Mouse (Mus musculus): ENCODE results near the gene AW209491. TPM values are rescaled to one million over a fixed set of nuclear protein-coding genes. Genes with fewer than 3 reads are reported as not detected.

Gene AW209491
- 44.5 and 44.7 TPM in 2 replicates for polyA plus RNA-seq (2015; fragmentation: Nextera tagmentation; extraction: Ambion mirVana)

DNA sequence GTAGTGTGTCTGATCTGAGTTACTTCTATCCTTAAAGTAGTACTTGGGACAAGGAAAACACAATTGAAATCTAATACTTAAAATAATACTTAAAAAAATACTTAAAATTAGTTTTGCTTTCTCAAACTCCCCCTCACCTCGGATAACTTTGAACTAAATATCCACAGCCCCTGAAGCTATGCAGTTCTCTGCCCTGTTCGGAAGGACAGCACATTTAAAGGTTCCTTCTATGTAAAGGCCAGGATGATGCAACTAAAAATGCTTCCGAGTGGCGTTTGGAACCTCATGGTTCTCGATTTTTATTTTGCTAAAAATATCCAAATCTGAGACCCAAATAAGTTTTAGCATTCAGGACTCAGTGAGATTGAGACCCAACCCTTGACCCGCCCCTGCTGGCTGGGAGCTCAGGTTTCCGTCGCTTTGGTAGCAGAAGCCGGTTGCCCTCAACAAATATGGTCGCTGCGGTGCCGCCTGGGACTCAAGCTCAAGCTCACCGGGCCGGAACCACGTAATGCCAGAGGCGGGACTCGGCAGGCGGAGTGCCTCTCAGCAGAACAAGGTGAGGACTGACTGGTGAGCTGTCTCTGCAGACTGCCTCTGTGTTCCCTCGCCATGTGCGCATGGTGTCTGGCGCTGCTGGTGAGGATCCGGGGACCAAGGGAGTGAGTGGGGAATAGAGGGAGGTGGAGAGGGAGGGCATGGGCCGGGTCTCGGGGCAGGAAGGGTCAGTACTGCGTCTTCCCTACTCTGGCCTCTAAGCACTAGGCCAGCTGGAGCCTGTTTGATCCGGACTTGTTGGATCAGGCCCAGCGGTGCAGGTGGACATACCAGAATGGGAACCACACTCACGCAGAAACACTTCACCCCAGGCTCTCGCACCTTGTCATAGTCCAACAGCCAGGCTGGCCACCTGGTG lies at the start of gene AW209491:
Gene AW209491, plus strand, starts transcription at position 429 of the 916 bp plus-strand sequence.
- H3K9me3 ChIP-seq = no peaks in the 10 kb centered on the region

DNA sequence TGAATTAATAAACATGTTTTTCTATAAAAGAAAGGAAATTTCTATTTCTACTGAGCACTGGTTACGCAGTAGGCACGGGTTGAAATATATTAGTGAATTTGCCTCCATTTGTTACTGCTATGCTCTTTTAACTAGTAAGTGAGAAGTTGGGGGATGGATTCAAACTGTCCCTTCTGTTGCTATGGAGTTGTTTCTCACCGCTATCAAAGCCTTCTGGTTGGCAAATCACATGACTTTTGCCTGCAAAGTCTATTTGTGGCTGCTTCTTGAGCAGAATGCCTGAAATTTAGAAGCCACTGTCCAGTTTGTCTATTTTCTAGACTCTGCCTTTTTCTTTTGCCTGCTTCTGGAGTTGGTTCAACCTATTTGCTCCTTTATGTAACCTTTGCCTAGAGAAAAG lies 49.6 kb upstream of the AW209491 start:
- no peak overlapping the region for H3K4me2 ChIP-seq (replicated peaks)
- H3K9me3 ChIP-seq = no peaks in the 10 kb centered on the region
- H3K4me3 ChIP-seq (replicated peaks) = no peak overlapping the region
- no peaks in the 10 kb centered on the region for H3K27me3 ChIP-seq
- H3K36me3 ChIP-seq = no peaks in the 10 kb centered on the region
- no peaks in the 10 kb centered on the region for H3K4me1 ChIP-seq (replicated peaks)
- WGBS = 81% methylated on average over 3 of the region's 3 CpGs
- ATAC-seq = no peak
- H3K27ac ChIP-seq = no peak overlapping the region
- H3K9ac ChIP-seq (replicated peaks) = no peak overlapping the region

More for the DNA sequence above, at the start of gene AW209491:
- WGBS = 2% methylated on average over 29 of the region's 29 CpGs
- peak; percentile 98 for ATAC-seq
- Histone ChIP-seq H3K27me3 (no peaks in the 10 kb centered on the region), H3K9ac (replicated peaks) (peak within 1 kb of the TSS; percentile 79), H3K4me2 (replicated peaks) (peak within 1 kb of the TSS; percentile 70), H3K4me1 (replicated peaks) (peaks cover 21% of the 10 kb centered on the region), H3K36me3 (peaks cover 25% of the 10 kb centered on the region), H3K27ac (0 out of 2 replicates have a peak within 1 kb of the TSS, but pooled peaks have one; percentile 63), H3K4me3 (replicated peaks) (peak within 1 kb of the TSS; percentile 62)

DNA sequence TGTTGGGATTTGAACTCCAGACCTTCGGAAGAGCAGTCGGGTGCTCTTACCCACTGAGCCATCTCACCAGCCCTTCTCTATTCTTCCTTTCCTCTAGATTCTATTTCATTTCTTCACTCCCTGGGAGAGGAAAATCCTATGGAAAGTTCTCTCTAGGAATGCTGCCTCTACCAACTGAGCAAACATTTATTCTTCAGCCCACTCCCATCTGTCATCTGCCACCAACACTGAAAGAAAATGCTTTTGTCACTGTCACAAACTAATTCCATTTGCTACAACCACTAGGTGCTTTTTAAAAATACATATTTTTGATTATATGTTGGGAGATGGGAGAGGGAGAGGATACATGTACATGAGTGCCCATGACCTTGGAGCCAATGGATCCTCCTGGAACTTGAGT lies 27.2 kb upstream of the AW209491 start:
- Histone ChIP-seq H3K4me2 (replicated peaks) (no peak overlapping the region), H3K27me3 (no peaks in the 10 kb centered on the region), H3K27ac (no peak overlapping the region), H3K9me3 (no peaks in the 10 kb centered on the region), H3K4me1 (replicated peaks) (no peaks in the 10 kb centered on the region), H3K9ac (replicated peaks) (no peak overlapping the region), H3K4me3 (replicated peaks) (no peak overlapping the region), H3K36me3 (no peaks in the 10 kb centered on the region)
- no peak for ATAC-seq
- WGBS = 93% methylated on average over 2 of the region's 2 CpGs

DNA sequence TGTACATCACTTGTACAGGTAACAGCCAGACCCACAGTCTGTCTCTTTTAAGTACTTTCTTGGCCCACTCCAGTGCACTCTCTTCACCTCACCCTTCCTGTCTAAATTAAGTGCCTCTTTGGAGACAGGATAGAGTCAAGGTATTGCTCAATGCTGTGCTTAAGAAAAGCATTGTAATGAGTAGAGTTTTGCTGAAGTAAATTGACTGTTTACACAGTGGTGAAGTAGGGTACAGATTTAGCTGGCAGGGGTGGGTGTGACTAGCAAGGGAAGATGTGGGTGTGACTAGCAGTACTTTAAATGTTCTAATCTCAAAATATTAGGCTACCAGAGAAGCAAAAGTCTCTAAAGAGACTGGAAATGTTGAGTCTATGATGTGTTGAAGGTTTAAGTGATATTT lies 22.3 kb upstream of the AW209491 start:
- Histone ChIP-seq H3K4me1 (replicated peaks) (peaks cover 12% of the 10 kb centered on the region), H3K4me2 (replicated peaks) (no peak overlapping the region), H3K9ac (replicated peaks) (no peak overlapping the region), H3K36me3 (peaks cover 5% of the 10 kb centered on the region), H3K9me3 (no peaks in the 10 kb centered on the region), H3K27me3 (no peaks in the 10 kb centered on the region), H3K27ac (no peak overlapping the region), H3K4me3 (replicated peaks) (no peak overlapping the region)
- no peak for ATAC-seq

DNA sequence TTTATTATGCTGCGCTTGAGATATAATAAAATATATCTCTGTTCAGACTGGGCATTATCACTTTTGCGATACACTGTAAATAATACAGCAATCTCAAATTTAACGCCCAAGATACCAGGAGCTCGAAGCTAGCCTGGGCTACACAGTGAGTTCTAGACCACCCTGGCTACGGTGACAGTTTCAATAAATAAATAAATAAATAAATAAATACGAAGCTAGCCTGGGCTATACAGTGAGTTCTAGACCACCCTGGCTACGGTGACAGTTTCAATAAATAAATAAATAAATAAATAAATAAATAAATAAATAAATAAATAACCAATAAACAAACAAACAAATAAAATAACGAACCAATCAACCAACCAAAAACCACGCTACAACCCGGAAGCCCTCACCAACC lies 17.5 kb upstream of the AW209491 start:
- Histone ChIP-seq H3K4me3 (replicated peaks) (peak overlapping the region; percentile 89), H3K9ac (replicated peaks) (peak overlapping the region; percentile 77), H3K27me3 (no peaks in the 10 kb centered on the region), H3K9me3 (no peaks in the 10 kb centered on the region), H3K4me2 (replicated peaks) (peak overlapping the region; percentile 62), H3K27ac (no peak overlapping the region), H3K36me3 (peaks cover 14% of the 10 kb centered on the region), H3K4me1 (replicated peaks) (peaks cover 21% of the 10 kb centered on the region)
- peak; percentile 82 for ATAC-seq
- WGBS = 7% methylated on average over 10 of the region's 10 CpGs

DNA sequence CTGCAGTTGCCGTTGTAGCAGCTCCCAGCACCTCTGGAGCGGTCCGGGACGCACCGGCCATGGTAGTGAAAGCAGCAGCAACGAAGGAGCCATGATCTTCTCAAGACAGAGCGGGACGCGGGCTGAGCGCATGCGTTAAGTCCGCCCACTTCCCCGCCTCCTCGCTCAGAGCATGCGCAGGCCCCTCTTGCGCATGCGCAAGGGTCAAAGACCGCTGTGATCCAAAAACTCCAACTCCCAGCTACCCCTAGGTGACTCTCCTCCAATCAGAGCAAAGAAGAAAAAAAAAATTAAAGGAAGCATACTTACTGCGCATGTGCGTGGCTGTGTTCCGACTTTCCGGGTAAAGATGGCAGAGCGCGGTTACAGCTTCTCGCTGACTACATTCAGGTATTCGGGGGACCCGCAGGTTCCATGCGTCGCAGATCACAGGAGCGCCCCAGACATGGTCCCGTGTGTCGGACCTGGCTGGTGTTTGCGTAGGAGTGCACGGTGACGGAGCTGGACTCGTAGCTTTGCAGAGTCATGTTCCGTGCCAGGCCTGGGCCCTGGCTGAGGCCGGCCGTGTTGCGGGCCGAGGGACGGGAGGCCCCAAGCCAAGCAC lies 16.9 kb upstream of the AW209491 start, which contains the start of the genes Mrpl32 and Psma2:
Gene Mrpl32, minus strand, starts transcription at position 240 of the 604 bp plus-strand sequence.
Gene Psma2, plus strand, starts transcription at position 315 of the 604 bp plus-strand sequence.
- peak within 1 kb of the TSS; percentile 32; the same call in 1 of the 2 replicates for H3K27ac ChIP-seq
- ATAC-seq = peak; percentile 100
- H3K4me1 ChIP-seq (replicated peaks) = peaks cover 21% of the 10 kb centered on the region
- no peaks in the 10 kb centered on the region for H3K9me3 ChIP-seq
- peak within 1 kb of the TSS; percentile 89 for H3K9ac ChIP-seq (replicated peaks)
- H3K36me3 ChIP-seq = peaks cover 19% of the 10 kb centered on the region
- WGBS = under 1% methylated on average over 42 of the region's 42 CpGs
- H3K4me2 ChIP-seq (replicated peaks) = peak within 1 kb of the TSS; percentile 79
- peak within 1 kb of the TSS; percentile 89 for H3K4me3 ChIP-seq (replicated peaks)
- H3K27me3 ChIP-seq = no peaks in the 10 kb centered on the region

DNA sequence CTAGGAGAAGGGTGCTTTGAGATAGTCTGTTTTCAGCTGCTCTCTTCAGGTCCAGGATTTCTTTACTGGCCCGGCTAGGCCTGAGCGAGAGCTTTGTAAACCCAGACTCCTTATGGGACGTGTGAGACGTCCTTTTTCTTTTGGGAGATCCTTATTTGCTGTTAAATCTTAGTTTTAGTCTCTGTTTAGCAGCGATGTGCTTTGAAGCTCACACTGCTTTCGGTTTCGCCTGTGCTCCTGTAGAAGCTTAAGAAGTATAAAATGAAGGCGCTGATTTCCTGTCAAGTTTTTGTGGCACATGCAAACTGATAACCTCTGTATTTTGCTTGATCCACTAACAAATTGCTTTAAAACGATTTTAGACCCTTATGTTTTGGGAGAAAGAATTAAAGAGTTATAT lies 16.4 kb upstream of the AW209491 start:
- peaks cover 21% of the 10 kb centered on the region for H3K4me1 ChIP-seq (replicated peaks)
- H3K27ac ChIP-seq = peak overlapping the region; percentile 32; the same call in 1 of the 2 replicates
- no peak for ATAC-seq
- no peaks in the 10 kb centered on the region for H3K27me3 ChIP-seq
- under 1% methylated on average over 9 of the region's 9 CpGs for WGBS
- peak overlapping the region; percentile 79 for H3K4me2 ChIP-seq (replicated peaks)
- H3K36me3 ChIP-seq = peaks cover 23% of the 10 kb centered on the region
- peak overlapping the region; percentile 89 for H3K9ac ChIP-seq (replicated peaks)
- no peaks in the 10 kb centered on the region for H3K9me3 ChIP-seq
- H3K4me3 ChIP-seq (replicated peaks) = peak overlapping the region; percentile 89

DNA sequence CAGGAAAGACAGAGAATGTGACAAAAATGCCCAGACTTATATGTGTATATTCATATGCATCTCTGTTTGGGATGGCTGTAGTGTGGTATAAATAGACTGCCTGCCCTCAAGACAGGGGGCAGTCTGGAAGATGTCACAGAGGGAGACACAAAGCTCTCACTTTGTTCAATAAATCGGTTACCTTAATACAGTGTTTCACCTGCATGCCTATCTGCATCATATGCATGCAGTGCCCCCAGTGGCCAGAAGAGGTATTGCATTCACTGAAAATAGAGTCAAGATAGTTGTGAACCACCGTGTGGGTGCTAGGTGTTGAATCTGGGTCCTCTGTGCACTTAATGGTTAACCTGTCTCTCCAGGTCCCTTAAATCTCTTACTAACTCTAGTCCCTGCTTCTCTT lies 11.2 kb upstream of the AW209491 start:
- H3K9me3 ChIP-seq = no peaks in the 10 kb centered on the region
- WGBS = 46% methylated on average over 2 of the region's 2 CpGs
- H3K4me3 ChIP-seq (replicated peaks) = no peak overlapping the region
- 0 out of 2 replicates have a peak, but pooled peaks have one; percentile 50 for ATAC-seq
- peaks cover 50% of the 10 kb centered on the region for H3K36me3 ChIP-seq
- no peak overlapping the region for H3K9ac ChIP-seq (replicated peaks)
- H3K27me3 ChIP-seq = no peaks in the 10 kb centered on the region
- no peak overlapping the region for H3K4me2 ChIP-seq (replicated peaks)
- no peak overlapping the region for H3K27ac ChIP-seq
- H3K4me1 ChIP-seq (replicated peaks) = peaks cover 9% of the 10 kb centered on the region

DNA sequence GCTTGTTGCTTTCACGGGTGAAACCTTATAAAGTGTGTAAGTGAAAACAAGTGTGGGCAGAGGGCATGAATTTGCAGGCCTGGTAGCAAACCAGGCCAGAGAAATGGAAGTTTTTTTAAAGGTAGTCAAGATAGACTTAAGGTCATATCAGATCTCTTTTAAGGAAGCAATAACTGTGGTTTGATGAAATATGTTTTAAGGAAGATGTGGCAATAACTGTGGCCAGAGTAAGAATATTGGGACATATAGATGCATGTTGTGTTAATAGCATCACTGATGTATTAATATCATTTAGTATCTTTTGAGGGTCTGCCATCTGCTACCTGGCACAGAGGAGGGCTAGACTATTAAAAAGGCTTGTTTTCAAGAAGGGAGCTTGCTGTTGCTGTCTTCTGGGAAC lies 10.0 kb downstream of the AW209491 start:
- Histone ChIP-seq H3K9me3 (no peaks in the 10 kb centered on the region), H3K4me1 (replicated peaks) (no peaks in the 10 kb centered on the region), H3K36me3 (peaks cover 35% of the 10 kb centered on the region), H3K4me2 (replicated peaks) (no peak overlapping the region), H3K4me3 (replicated peaks) (no peak overlapping the region), H3K9ac (replicated peaks) (no peak overlapping the region), H3K27ac (no peak overlapping the region), H3K27me3 (no peaks in the 10 kb centered on the region)
- no peak for ATAC-seq
- WGBS = 68% methylated on average over 1 of the region's 1 CpGs

DNA sequence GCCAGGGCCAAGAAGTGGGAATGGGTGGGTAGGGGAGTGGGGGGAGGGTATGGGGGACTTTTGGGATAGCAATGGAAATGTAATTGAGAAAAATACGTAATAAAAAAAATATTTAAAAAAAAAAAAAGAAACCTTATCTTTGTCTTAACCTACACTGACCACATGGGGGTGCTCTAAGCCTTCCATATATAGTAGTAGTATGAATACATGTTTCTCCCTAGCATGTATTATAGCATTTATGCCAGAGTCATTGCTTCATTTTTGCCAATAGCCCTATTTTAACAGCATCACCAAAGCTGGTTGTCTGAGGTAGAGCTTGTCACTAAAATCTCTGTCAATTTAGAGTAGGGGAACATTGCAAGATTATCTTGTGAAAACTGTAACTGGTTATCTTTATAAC lies 19.3 kb downstream of the AW209491 start:
- Histone ChIP-seq H3K4me1 (replicated peaks) (no peaks in the 10 kb centered on the region), H3K4me2 (replicated peaks) (no peak overlapping the region), H3K9ac (replicated peaks) (no peak overlapping the region), H3K27ac (no peak overlapping the region), H3K9me3 (no peaks in the 10 kb centered on the region), H3K27me3 (no peaks in the 10 kb centered on the region), H3K36me3 (no peaks in the 10 kb centered on the region), H3K4me3 (replicated peaks) (no peak overlapping the region)
- ATAC-seq = no peak
- WGBS = 20% methylated on average over 1 of the region's 1 CpGs

DNA sequence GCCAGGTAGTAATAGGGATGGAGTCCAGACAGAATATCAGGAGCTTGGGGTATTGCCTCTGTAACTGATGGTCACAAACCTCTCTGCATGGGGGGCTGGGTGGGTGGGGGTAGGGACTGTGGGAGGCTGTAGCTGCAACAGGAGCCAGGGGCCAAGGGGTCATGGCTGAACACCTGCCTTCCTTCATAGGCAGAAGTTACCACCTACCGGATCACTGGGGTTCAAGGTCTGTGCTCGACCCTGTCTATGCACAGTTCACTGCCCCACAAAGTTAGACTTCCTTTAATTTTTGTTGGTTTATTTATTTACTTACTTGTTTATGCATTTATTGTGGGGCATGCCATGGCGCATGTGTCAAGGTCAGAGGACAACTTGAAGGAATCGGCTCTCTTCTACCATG lies 37.2 kb downstream of the AW209491 start:
- no peak overlapping the region for H3K27ac ChIP-seq
- H3K4me1 ChIP-seq (replicated peaks) = no peaks in the 10 kb centered on the region
- H3K9me3 ChIP-seq = no peaks in the 10 kb centered on the region
- H3K4me3 ChIP-seq (replicated peaks) = no peak overlapping the region
- H3K9ac ChIP-seq (replicated peaks) = no peak overlapping the region
- no peaks in the 10 kb centered on the region for H3K27me3 ChIP-seq
- WGBS = 95% methylated on average over 4 of the region's 4 CpGs
- no peak overlapping the region for H3K4me2 ChIP-seq (replicated peaks)
- ATAC-seq = no peak
- H3K36me3 ChIP-seq = no peaks in the 10 kb centered on the region

DNA sequence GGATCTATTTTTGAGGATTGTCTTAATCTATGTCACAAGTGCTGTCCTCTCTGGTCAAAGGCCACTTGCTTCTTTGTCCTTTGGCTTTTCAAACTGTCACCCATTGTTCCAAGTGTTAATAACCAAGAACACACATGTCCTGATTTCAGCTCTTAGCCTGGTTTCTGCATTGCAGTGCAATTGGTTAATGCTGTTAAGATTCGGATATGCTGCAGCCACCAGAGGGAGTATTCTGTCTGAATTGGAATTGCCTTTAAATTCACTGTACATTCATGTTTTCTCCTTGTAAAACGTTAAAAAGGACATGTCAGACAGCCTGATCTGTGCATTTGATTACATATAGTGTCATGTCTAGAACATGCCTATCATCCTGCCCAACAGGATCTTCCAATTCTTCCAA lies 40.4 kb downstream of the AW209491 start:
- ATAC-seq = peak; percentile 24; the same call in 1 of the 2 replicates
- no peak overlapping the region for H3K27ac ChIP-seq
- no peak overlapping the region for H3K9ac ChIP-seq (replicated peaks)

More for the DNA sequence above, 40.4 kb downstream of the AW209491 start:
- Histone ChIP-seq H3K4me2 (replicated peaks) (no peak overlapping the region), H3K4me1 (replicated peaks) (no peaks in the 10 kb centered on the region), H3K4me3 (replicated peaks) (no peak overlapping the region), H3K9me3 (no peaks in the 10 kb centered on the region), H3K27me3 (no peaks in the 10 kb centered on the region), H3K36me3 (no peaks in the 10 kb centered on the region)
- 18% methylated on average over 2 of the region's 2 CpGs for WGBS

Measured in midbrain, embryonic 13.5 days (tissue).